ENCODE assay signal across 8 mouse cellular contexts in genomic region chr11:84871046-84871445, GRCm38 (mm10). TPM values are rescaled to one million over a fixed set of nuclear protein-coding genes. Genes with fewer than 3 reads are reported as not detected.
DNase-seq lines count a peak whose midpoint lies in the region; ATAC-seq and TF ChIP-seq lines count a peak whose summit lies in the region.

No protein-coding gene starts in this region.

- peak overlapping the region; percentile 94 for H3K9ac ChIP-seq in heart, embryonic 16.5 days (ENCODE audit: low read length)
- peak overlapping the region; percentile 99 for H3K9ac ChIP-seq in ES-E14 (ENCODE audit: insufficient read depth, low read depth, low read length, poor library complexity, severe bottlenecking)
- H3K9ac ChIP-seq in embryonic facial prominence, embryonic 14.5 days (ENCODE audit: low read depth, low read length) = peak overlapping the region; percentile 95

- no peak for TF ChIP-seq POLR2A in olfactory bulb, adult 2 months (IDR thresholded peaks at IDR 0.05; ENCODE audit: insufficient read depth, low read depth, low read length)

- peaks cover 20% of the 10 kb centered on the region for H3K4me1 ChIP-seq in heart, embryonic 16.5 days (ENCODE audit: control insufficient read depth, insufficient read depth, low read length)
- peaks cover 2 to 7% of the 10 kb centered on the region in 2 experiments; a peak in 3 of 4 replicates for H3K4me1 ChIP-seq in ES-E14 (ENCODE audit: control insufficient read depth in 2 of 2, insufficient read depth in 2 of 2, low read length in 2 of 2, poor library complexity in 1 of 2)
- H3K4me1 ChIP-seq in embryonic facial prominence, embryonic 14.5 days (ENCODE audit: control insufficient read depth, insufficient read depth, low read length) = peaks cover 11% of the 10 kb centered on the region
- no peaks in the 10 kb centered on the region for H3K4me1 ChIP-seq in olfactory bulb, adult 2 months (ENCODE audit: control insufficient read depth, insufficient read depth, low read length)

- H3K4me3 ChIP-seq in heart, embryonic 16.5 days (ENCODE audit: low read length) = peak overlapping the region; percentile 98
- H3K4me3 ChIP-seq in ES-E14 (ENCODE audit: insufficient read depth in 1 of 2, low read depth in 1 of 2, low read length in 2 of 2, poor library complexity in 1 of 2, severe bottlenecking in 1 of 2) = peak overlapping the region; percentile 88 to 90
- H3K4me3 ChIP-seq in embryonic facial prominence, embryonic 14.5 days (ENCODE audit: low read depth, low read length) = peak overlapping the region; percentile 84
- peak overlapping the region; percentile 78 for H3K4me3 ChIP-seq in olfactory bulb, adult 2 months (ENCODE audit: insufficient read depth, low read depth, low read length)

- no peak for TF ChIP-seq CTCF in olfactory bulb, adult 2 months (IDR thresholded peaks at IDR 0.05; ENCODE audit: insufficient read depth, low read depth, low read length)

- intact Hi-C loops in heart, postnatal 14 days (cut with DNase I) = no loop called here

- 0% methylated on average over 10 of the region's 10 CpGs for WGBS in heart, embryonic 16.5 days
- WGBS in embryonic facial prominence, embryonic 14.5 days = 0% methylated on average over 10 of the region's 10 CpGs
- 0% methylated on average over 10 of the region's 10 CpGs for WGBS in olfactory bulb, adult 2 months

- peak; percentile 14 for ATAC-seq in heart, embryonic 16.5 days (replicated peaks; ENCODE audit: extremely low read depth, insufficient read depth, low FRiP score)
- peak; percentile 35 for ATAC-seq in embryonic facial prominence, embryonic 14.5 days (ENCODE audit: low read depth)

- H3K36me3 ChIP-seq in heart, embryonic 16.5 days (ENCODE audit: control insufficient read depth, insufficient read depth) = no peaks in the 10 kb centered on the region
- H3K36me3 ChIP-seq in ES-E14 (ENCODE audit: control insufficient read depth, insufficient read depth, low read length, poor library complexity, severe bottlenecking) = peaks cover 2% of the 10 kb centered on the region
- peaks cover 6% of the 10 kb centered on the region; the same call in 1 of the 2 replicates for H3K36me3 ChIP-seq in embryonic facial prominence, embryonic 14.5 days (ENCODE audit: control insufficient read depth, insufficient read depth, low read length)

- peak overlapping the region; percentile 78 for H3K4me2 ChIP-seq in heart, embryonic 16.5 days (ENCODE audit: low read depth, low read length)
- peak overlapping the region; percentile 67 for H3K4me2 ChIP-seq in embryonic facial prominence, embryonic 14.5 days (ENCODE audit: low read depth, low read length)

- H3K27me3 ChIP-seq in heart, embryonic 16.5 days (ENCODE audit: control insufficient read depth, insufficient read depth, low read length) = no peaks in the 10 kb centered on the region
- no peaks in the 10 kb centered on the region for H3K27me3 ChIP-seq in embryonic facial prominence, embryonic 14.5 days (replicated peaks; ENCODE audit: control insufficient read depth, insufficient read depth, low read length)

- no peak for DNase-seq in heart, postnatal 14 days
- no peak for DNase-seq in ES-E14 (ENCODE audit: low read depth, low spot score)
- DNase-seq in embryonic facial prominence, embryonic 14.5 days (ENCODE audit: low spot score) = peak; percentile 50
- DNase-seq in kidney, postnatal 36 days = peak; percentile 70
- no peak for DNase-seq in layer of hippocampus, postnatal 25 days (ENCODE audit: extremely low spot score in 1 of 2, low spot score in 1 of 2)
- no peak for DNase-seq in cerebellum, postnatal 25 days

- in situ Hi-C loops in ES-E14 (cut with MboI; ENCODE audit: low sequenced_read_pairs in 2 of 2, unreplicated experiment in 2 of 2) = no loop called here

- H3K27ac ChIP-seq in heart, embryonic 16.5 days (ENCODE audit: low read length) = peak overlapping the region; percentile 100
- peak overlapping the region; percentile 99 for H3K27ac ChIP-seq in ES-E14 (ENCODE audit: insufficient read depth, low read depth, low read length, poor library complexity, severe bottlenecking)
- peak overlapping the region; percentile 99 for H3K27ac ChIP-seq in embryonic facial prominence, embryonic 14.5 days (replicated peaks; ENCODE audit: low read depth, low read length)
- H3K27ac ChIP-seq in olfactory bulb, adult 2 months (ENCODE audit: insufficient read depth, low read depth, low read length) = peak overlapping the region; percentile 60

- H3K9me3 ChIP-seq in heart, embryonic 16.5 days (replicated peaks; ENCODE audit: control insufficient read depth, low read length) = no peaks in the 10 kb centered on the region
- no peaks in the 10 kb centered on the region for H3K9me3 ChIP-seq in ES-E14 (ENCODE audit: control insufficient read depth, insufficient read depth, low read depth, low read length)
- H3K9me3 ChIP-seq in embryonic facial prominence, embryonic 14.5 days (ENCODE audit: control insufficient read depth, low read length) = no peaks in the 10 kb centered on the region

TF ChIP-seq in ES-E14, 5 proteins besides CTCF, POLR2A, EP300 and RAD21:
- TF ChIP-seq CHD2 (IDR thresholded peaks at IDR 0.05; ENCODE audit: low read depth, low read length) (no peak), ZC3H11A (IDR thresholded peaks at IDR 0.05; ENCODE audit: borderline replicate concordance, low read depth, low read length) (no peak), ZNF384 (IDR thresholded peaks at IDR 0.05; ENCODE audit: low read depth, low read length) (no peak), MAFK (IDR thresholded peaks at IDR 0.05; ENCODE audit: insufficient read depth, low read depth, low read length) (no peak), HCFC1 (IDR thresholded peaks at IDR 0.05; ENCODE audit: borderline replicate concordance, insufficient read depth, low read length) (no peak)

RNA-seq across cellular contexts. Expression of gene Ggnbp2, which starts 0.4 kb away (rescaled TPM):
- 50.0 and 55.8 TPM in 2 replicates for polyA plus RNA-seq in heart, embryonic 16.5 days (2015; fragmentation: Nextera tagmentation; extraction: Ambion mirVana)
- total RNA-seq in heart, postnatal 14 days (2021) = 10 to 100 TPM; 49.6 to 55.7 TPM
- 38.6 and 59.1 TPM in 2 replicates for total RNA-seq in ES-E14 (2012; rRNA removed)
- 62.4 and 67.0 TPM in 2 replicates for polyA plus RNA-seq in embryonic facial prominence, embryonic 14.5 days (2014; fragmentation: Nextera tagmentation; extraction: Ambion mirVana)
- 522 TPM in 1 of 2 replicates, not detected in the other for polyA plus RNA-seq in olfactory bulb, adult 2 months (2012; ENCODE audit: insufficient read depth, insufficient read length, low replicate concordance, missing spikeins)
- total RNA-seq in layer of hippocampus, postnatal 25 days (2021) = 10 to 100 TPM; 76.5 to 90.6 TPM

RNA-seq across cellular contexts. Expression of gene Myo19, which starts 8.9 kb away (rescaled TPM):
- polyA plus RNA-seq in heart, embryonic 16.5 days (2015; fragmentation: Nextera tagmentation; extraction: Ambion mirVana) = 6.6 and 6.8 TPM in 2 replicates
- total RNA-seq in heart, postnatal 14 days (2021) = 10 to 100 TPM; 10.6 to 10.7 TPM
- total RNA-seq in ES-E14 (2012; rRNA removed) = 16.2 and 20.2 TPM in 2 replicates
- 10.9 and 11.9 TPM in 2 replicates for polyA plus RNA-seq in embryonic facial prominence, embryonic 14.5 days (2014; fragmentation: Nextera tagmentation; extraction: Ambion mirVana)
- not detected in 2 replicates for polyA plus RNA-seq in olfactory bulb, adult 2 months (2012; ENCODE audit: insufficient read depth, insufficient read length, low replicate concordance, missing spikeins)
- total RNA-seq in layer of hippocampus, postnatal 25 days (2021) = 10 to 100 TPM in 1 of 2 experiments, 1 to 10 TPM in 1; 6.8 to 10.1 TPM

RNA-seq across cellular contexts. Expression of gene Pigw, which starts 9.0 kb away (rescaled TPM):
- 2.8 and 3.0 TPM in 2 replicates for polyA plus RNA-seq in heart, embryonic 16.5 days (2015; fragmentation: Nextera tagmentation; extraction: Ambion mirVana)
- 1 to 10 TPM; 5.3 to 6.0 TPM for total RNA-seq in heart, postnatal 14 days (2021)
- 7.2 and 7.7 TPM in 2 replicates for total RNA-seq in ES-E14 (2012; rRNA removed)
- 2.3 and 3.1 TPM in 2 replicates for polyA plus RNA-seq in embryonic facial prominence, embryonic 14.5 days (2014; fragmentation: Nextera tagmentation; extraction: Ambion mirVana)
- not detected in 2 replicates for polyA plus RNA-seq in olfactory bulb, adult 2 months (2012; ENCODE audit: insufficient read depth, insufficient read length, low replicate concordance, missing spikeins)
- 1 to 10 TPM; 7.1 to 8.5 TPM for total RNA-seq in layer of hippocampus, postnatal 25 days (2021)

RNA-seq across cellular contexts. Expression of gene Dhrs11, which starts 42.3 kb away (rescaled TPM):
- 73.8 and 81.8 TPM in 2 replicates for polyA plus RNA-seq in heart, embryonic 16.5 days (2015; fragmentation: Nextera tagmentation; extraction: Ambion mirVana)
- 100 to 1,000 TPM; 114 to 125 TPM for total RNA-seq in heart, postnatal 14 days (2021)
- total RNA-seq in ES-E14 (2012; rRNA removed) = 5.2 and 6.2 TPM in 2 replicates
- polyA plus RNA-seq in embryonic facial prominence, embryonic 14.5 days (2014; fragmentation: Nextera tagmentation; extraction: Ambion mirVana) = 13.7 and 15.7 TPM in 2 replicates
- polyA plus RNA-seq in olfactory bulb, adult 2 months (2012; ENCODE audit: insufficient read depth, insufficient read length, low replicate concordance, missing spikeins) = not detected in 2 replicates
- total RNA-seq in layer of hippocampus, postnatal 25 days (2021) = 1 to 10 TPM; 4.6 to 6.6 TPM

RNA-seq across cellular contexts. Expression of gene Znhit3, which starts 45.1 kb away (rescaled TPM):
- polyA plus RNA-seq in heart, embryonic 16.5 days (2015; fragmentation: Nextera tagmentation; extraction: Ambion mirVana) = 37.6 and 38.0 TPM in 2 replicates
- total RNA-seq in heart, postnatal 14 days (2021) = 1 to 10 TPM; 8.5 to 8.6 TPM
- total RNA-seq in ES-E14 (2012; rRNA removed) = 57.4 and 80.4 TPM in 2 replicates
- 46.5 and 52.2 TPM in 2 replicates for polyA plus RNA-seq in embryonic facial prominence, embryonic 14.5 days (2014; fragmentation: Nextera tagmentation; extraction: Ambion mirVana)
- not detected in 2 replicates for polyA plus RNA-seq in olfactory bulb, adult 2 months (2012; ENCODE audit: insufficient read depth, insufficient read length, low replicate concordance, missing spikeins)
- total RNA-seq in layer of hippocampus, postnatal 25 days (2021) = 10 to 100 TPM; 28.1 to 31.0 TPM

Comparison
In these comparisons a context has a peak if more than half of its experiments do, and no peak if none do; other contexts are left out.
1. DNase-seq: peak in embryonic facial prominence, embryonic 14.5 days (single experiment) and kidney, postnatal 36 days (2 of 2); none in heart, postnatal 14 days (0 of 2), ES-E14 (single experiment), layer of hippocampus, postnatal 25 days (0 of 2) and cerebellum, postnatal 25 days (0 of 2).
2. Peak in every context shown above with its lines, with median percentiles within 50 percentile points of each other: H3K27ac ChIP-seq, H3K4me3 ChIP-seq and H3K9ac ChIP-seq.